Mouse (Mus musculus): ENCODE measurements around the gene Fcgr1.

- TF ChIP-seq CTCF (IDR thresholded peaks at IDR 0.05; ENCODE audit: control insufficient read depth, insufficient read depth, insufficient read length) (no peak), MYOG (IDR thresholded peaks at IDR 0.05; ENCODE audit: control insufficient read depth, extremely low read depth, insufficient read length) (no peak), USF1 (IDR thresholded peaks at IDR 0.05; ENCODE audit: low read depth) (no peak)
Observed at GRCm38 (mm10) chr3:96263558-96264403, 30.0 kb downstream of the Fcgr1 start.

Measured in C2C12 (cell line).